Mouse (Mus musculus) hindbrain, embryonic 13.5 days (tissue): ENCODE data around the gene Stxbp3. TPM values are rescaled to one million over a fixed set of nuclear protein-coding genes. Genes with fewer than 3 reads are reported as not detected.

Experiments used
- ATAC-seq: fragments of 200-750 bp; cut with Nextera tagmentation; 2 replicates; pipeline ENCODE4 v1.8.0; 2017; ENCODE audit warnings: moderate TSS enrichment; ENCODE audit not compliant: low FRiP score
- H3K27ac ChIP-seq: fragments of 300-500 bp; sonication (generic); 2 replicates; pipeline ENCODE4 v1.5.1; 2015; ENCODE audit warnings: inconsistent platforms, mild to moderate bottlenecking, moderate library complexity
- H3K27me3 ChIP-seq: fragments of 300-500 bp; sonication (generic); 2 replicates; pipeline ENCODE4 v1.6.1; 2015; ENCODE audit warnings: mild to moderate bottlenecking, inconsistent platforms
- H3K36me3 ChIP-seq: fragments of 300-500 bp; sonication (generic); 2 replicates; pipeline ENCODE4 v1.6.1; 2015; ENCODE audit warnings: mild to moderate bottlenecking, inconsistent platforms
- H3K4me1 ChIP-seq: fragments of 300-500 bp; sonication (generic); replicated peaks from 2 replicates; pipeline ENCODE4 v1.6.1; 2015; ENCODE audit warnings: inconsistent platforms
- H3K4me2 ChIP-seq: fragments of 300-500 bp; sonication (generic); 2 replicates; pipeline ENCODE4 v1.6.1; 2015; ENCODE audit warnings: inconsistent platforms, mild to moderate bottlenecking, moderate library complexity
- H3K4me3 ChIP-seq: fragments of 300-500 bp; sonication (generic); 2 replicates; pipeline ENCODE4 v1.5.1; 2015; ENCODE audit warnings: mild to moderate bottlenecking, inconsistent platforms
- H3K9ac ChIP-seq: fragments of 300-500 bp; sonication (generic); 2 replicates; pipeline ENCODE4 v1.6.1; 2015; ENCODE audit warnings: mild to moderate bottlenecking, inconsistent platforms
- H3K9me3 ChIP-seq: fragments of 300-500 bp; sonication (generic); 2 replicates; pipeline ENCODE4 v1.6.1; 2016; ENCODE audit warnings: inconsistent platforms
- WGBS: fragments of 180-500 bp; shearing (Covaris S2); methylation state at CpG from one replicate; pipeline ENCODE4 v1.1.7; 2015; 5-methylcytosine and 5-hydroxymethylcytosine counted together
- polyA plus RNA-seq: library from polyadenylated mRNA; unstranded; fragments of >200 nt; fragmentation: Nextera tagmentation; extraction: Ambion mirVana; gene quantifications from 2 replicates; pipeline ENCODE4 v1.2.1, GENCODE M21; 2015

Gene Stxbp3
- polyA plus RNA-seq, 1 experiment from 2014 or later = 16.7 TPM

- Histone ChIP-seq H3K27me3 (no peaks in the 10 kb centered on the region), H3K27ac (no peak overlapping the region), H3K9ac (no peak overlapping the region), H3K4me2 (no peak overlapping the region), H3K4me1 (0 out of 2 replicates have a peak, but pooled peaks cover 4% of the 10 kb centered on the region), H3K9me3 (no peaks in the 10 kb centered on the region), H3K4me3 (no peak overlapping the region), H3K36me3 (no peaks in the 10 kb centered on the region)
- no peak for ATAC-seq
- 87% methylated on average over 13 of the region's 13 CpGs for WGBS
These were observed 68.1 kb downstream of the Stxbp3 start for GRCm38 (mm10) chr3:108772211-108772610.

GRCm38 (mm10) chr3:108770725-108771368 is 69.5 kb downstream of the Stxbp3 start:
- Histone ChIP-seq H3K27ac (no peak overlapping the region; the same call in 1 of the 2 replicates), H3K9me3 (no peaks in the 10 kb centered on the region), H3K36me3 (no peaks in the 10 kb centered on the region), H3K27me3 (no peaks in the 10 kb centered on the region), H3K4me2 (no peak overlapping the region), H3K4me3 (no peak overlapping the region), H3K9ac (no peak overlapping the region), H3K4me1 (0 out of 2 replicates have a peak, but pooled peaks cover 4% of the 10 kb centered on the region)
- peak; percentile 85 for ATAC-seq
- 38% methylated on average over 6 of the region's 6 CpGs for WGBS

GRCm38 (mm10) chr3:108769547-108769946 is 70.8 kb downstream of the Stxbp3 start:
- no peak overlapping the region for H3K9ac ChIP-seq
- no peaks in the 10 kb centered on the region for H3K36me3 ChIP-seq
- H3K27ac ChIP-seq = no peak overlapping the region
- 85% methylated on average over 6 of the region's 6 CpGs for WGBS
- no peak overlapping the region for H3K4me2 ChIP-seq
- H3K4me3 ChIP-seq = no peak overlapping the region
- no peaks in the 10 kb centered on the region for H3K27me3 ChIP-seq
- 0 out of 2 replicates have a peak, but pooled peaks cover 8% of the 10 kb centered on the region for H3K4me1 ChIP-seq
- no peaks in the 10 kb centered on the region for H3K9me3 ChIP-seq
- ATAC-seq = no peak

GRCm38 (mm10) chr3:108767416-108767815 is 72.9 kb downstream of the Stxbp3 start:
- Histone ChIP-seq H3K36me3 (no peaks in the 10 kb centered on the region), H3K4me2 (no peak overlapping the region), H3K9ac (no peak overlapping the region), H3K27ac (no peak overlapping the region), H3K27me3 (no peaks in the 10 kb centered on the region), H3K4me3 (no peak overlapping the region), H3K4me1 (0 out of 2 replicates have a peak, but pooled peaks cover 8% of the 10 kb centered on the region), H3K9me3 (no peaks in the 10 kb centered on the region)
- ATAC-seq = no peak
- WGBS = 89% methylated on average over 10 of the region's 10 CpGs

- Histone ChIP-seq H3K4me3 (no peak overlapping the region), H3K4me1 (0 out of 2 replicates have a peak, but pooled peaks cover 8% of the 10 kb centered on the region), H3K27ac (no peak overlapping the region), H3K4me2 (no peak overlapping the region), H3K36me3 (no peaks in the 10 kb centered on the region), H3K27me3 (no peaks in the 10 kb centered on the region), H3K9me3 (no peaks in the 10 kb centered on the region), H3K9ac (no peak overlapping the region)
- no peak for ATAC-seq
- 77% methylated on average over 7 of the region's 7 CpGs for WGBS
These were observed 73.4 kb downstream of the Stxbp3 start for GRCm38 (mm10) chr3:108766943-108767342.

- no peaks in the 10 kb centered on the region for H3K27me3 ChIP-seq
- H3K27ac ChIP-seq = no peak overlapping the region
- H3K4me2 ChIP-seq = no peak overlapping the region
- no peak overlapping the region for H3K9ac ChIP-seq
- no peak for ATAC-seq
- H3K4me3 ChIP-seq = no peak overlapping the region
- H3K9me3 ChIP-seq = no peaks in the 10 kb centered on the region
- 0 out of 2 replicates have a peak, but pooled peaks cover 4% of the 10 kb centered on the region for H3K4me1 ChIP-seq
- WGBS = 91% methylated on average over 7 of the region's 7 CpGs
- H3K36me3 ChIP-seq = no peaks in the 10 kb centered on the region
These were observed 74.8 kb downstream of the Stxbp3 start for GRCm38 (mm10) chr3:108765476-108765875.

- no peak for ATAC-seq
- Histone ChIP-seq H3K9ac (no peak overlapping the region), H3K4me1 (0 out of 2 replicates have a peak, but pooled peaks cover 4% of the 10 kb centered on the region), H3K4me2 (no peak overlapping the region), H3K4me3 (no peak overlapping the region), H3K36me3 (no peaks in the 10 kb centered on the region), H3K27me3 (no peaks in the 10 kb centered on the region), H3K27ac (no peak overlapping the region), H3K9me3 (no peaks in the 10 kb centered on the region)
- 59% methylated on average over 7 of the region's 7 CpGs for WGBS
These were observed 75.3 kb downstream of the Stxbp3 start for GRCm38 (mm10) chr3:108764976-108765375.

GRCm38 (mm10) chr3:108763691-108764090 is 76.6 kb downstream of the Stxbp3 start:
- H3K27ac ChIP-seq = no peak overlapping the region
- WGBS = 74% methylated on average over 2 of the region's 2 CpGs
- no peak for ATAC-seq
- H3K9ac ChIP-seq = no peak overlapping the region
- H3K36me3 ChIP-seq = no peaks in the 10 kb centered on the region
- H3K27me3 ChIP-seq = no peaks in the 10 kb centered on the region
- 0 out of 2 replicates have a peak, but pooled peaks cover 4% of the 10 kb centered on the region for H3K4me1 ChIP-seq
- H3K4me2 ChIP-seq = no peak overlapping the region
- H3K4me3 ChIP-seq = no peak overlapping the region
- H3K9me3 ChIP-seq = no peaks in the 10 kb centered on the region

- ATAC-seq = no peak
- 90% methylated on average over 7 of the region's 7 CpGs for WGBS
- H3K4me3 ChIP-seq = no peak overlapping the region
- H3K4me1 ChIP-seq = 0 out of 2 replicates have a peak, but pooled peaks cover 4% of the 10 kb centered on the region
- no peaks in the 10 kb centered on the region for H3K36me3 ChIP-seq
- no peaks in the 10 kb centered on the region for H3K27me3 ChIP-seq
- no peak overlapping the region for H3K4me2 ChIP-seq
- H3K27ac ChIP-seq = no peak overlapping the region
- H3K9ac ChIP-seq = no peak overlapping the region
- H3K9me3 ChIP-seq = no peaks in the 10 kb centered on the region
These were observed 77.7 kb downstream of the Stxbp3 start for GRCm38 (mm10) chr3:108762597-108763111.

- Histone ChIP-seq H3K4me2 (no peak overlapping the region), H3K4me1 (no peaks in the 10 kb centered on the region), H3K9me3 (no peaks in the 10 kb centered on the region), H3K27ac (no peak overlapping the region), H3K9ac (no peak overlapping the region), H3K36me3 (no peaks in the 10 kb centered on the region), H3K27me3 (no peaks in the 10 kb centered on the region), H3K4me3 (no peak overlapping the region)
- ATAC-seq = no peak
- 79% methylated on average over 11 of the region's 11 CpGs for WGBS
These were observed 80.5 kb downstream of the Stxbp3 start for GRCm38 (mm10) chr3:108759566-108760420.

- no peak for ATAC-seq
- Histone ChIP-seq H3K4me3 (no peak overlapping the region), H3K9me3 (no peaks in the 10 kb centered on the region), H3K27me3 (no peaks in the 10 kb centered on the region), H3K4me2 (no peak overlapping the region), H3K4me1 (no peaks in the 10 kb centered on the region), H3K9ac (no peak overlapping the region), H3K36me3 (no peaks in the 10 kb centered on the region), H3K27ac (no peak overlapping the region)
- WGBS = 82% methylated on average over 9 of the region's 9 CpGs
These were observed 82.8 kb downstream of the Stxbp3 start for GRCm38 (mm10) chr3:108757570-108757969.

- no peaks in the 10 kb centered on the region for H3K4me1 ChIP-seq
- WGBS = 76% methylated on average over 1 of the region's 1 CpGs
These were observed 84.2 kb downstream of the Stxbp3 start for GRCm38 (mm10) chr3:108756131-108756530.

More at GRCm38 (mm10) chr3:108756131-108756530, 84.2 kb downstream of the Stxbp3 start:
- Histone ChIP-seq H3K27me3 (no peaks in the 10 kb centered on the region), H3K4me3 (no peak overlapping the region), H3K4me2 (no peak overlapping the region), H3K9me3 (no peaks in the 10 kb centered on the region), H3K27ac (no peak overlapping the region), H3K36me3 (no peaks in the 10 kb centered on the region), H3K9ac (no peak overlapping the region)
- ATAC-seq = no peak
